Mouse (Mus musculus) cerebellum, postnatal 14 days (tissue): ENCODE data around the gene Jmjd1c.
"Not testable (repeated sequence)": the region's sequence is repeated elsewhere in the genome, so short reads cannot be mapped to it uniquely, and the experiment has no call there.

Experiments used
- DNase-seq, 2 experiments: peaks; one replicate each; pipeline ENCODE4 v3.0.0; 2021; ENCODE audit warnings: mixed read lengths in 2 of 2

Jmjd1c gene

DNA sequence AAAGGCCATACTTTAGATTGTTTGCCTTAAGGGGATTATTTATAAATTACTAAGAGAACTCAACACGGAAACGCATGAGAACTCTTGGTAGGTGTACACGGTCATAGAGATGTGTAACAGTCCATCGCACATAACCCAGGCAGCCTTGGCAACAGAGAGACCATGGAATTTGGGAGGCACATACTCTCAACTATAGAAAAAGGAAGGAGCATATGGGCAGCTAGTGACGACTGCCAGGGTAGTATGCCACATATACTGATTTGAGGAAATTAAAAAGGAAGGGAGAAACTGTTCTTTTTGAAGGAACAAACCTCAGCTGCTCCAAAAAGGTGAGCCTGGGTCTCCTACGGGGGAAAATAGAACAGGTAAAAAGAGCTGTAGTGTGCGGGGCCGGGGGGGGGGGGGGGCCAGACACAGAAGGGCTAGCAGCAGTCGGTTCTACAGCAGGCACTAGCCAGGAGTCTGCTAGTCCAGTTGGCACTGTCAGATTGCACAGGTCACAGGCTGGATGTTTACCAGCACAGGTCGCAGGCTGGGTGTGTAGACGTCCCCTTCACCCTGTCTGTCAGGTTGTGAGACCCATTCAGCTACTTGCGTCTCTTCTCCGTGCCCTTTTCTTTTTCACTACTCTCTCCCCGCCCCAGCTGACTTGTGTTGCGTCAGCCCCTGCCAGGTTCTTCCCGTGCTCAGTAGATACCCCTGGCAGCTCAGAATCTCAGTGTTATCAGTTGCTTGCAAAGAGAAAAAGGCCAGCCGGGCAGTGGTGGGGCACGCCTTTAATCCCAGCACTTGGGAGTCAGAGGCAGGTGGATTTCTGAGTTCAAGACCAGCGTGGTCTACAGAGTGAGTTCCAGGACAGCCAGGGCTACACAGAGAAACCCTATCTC lies 9.6 kb downstream of the Jmjd1c start:
- peak; percentile 72 to 77 for DNase-seq

DNA sequence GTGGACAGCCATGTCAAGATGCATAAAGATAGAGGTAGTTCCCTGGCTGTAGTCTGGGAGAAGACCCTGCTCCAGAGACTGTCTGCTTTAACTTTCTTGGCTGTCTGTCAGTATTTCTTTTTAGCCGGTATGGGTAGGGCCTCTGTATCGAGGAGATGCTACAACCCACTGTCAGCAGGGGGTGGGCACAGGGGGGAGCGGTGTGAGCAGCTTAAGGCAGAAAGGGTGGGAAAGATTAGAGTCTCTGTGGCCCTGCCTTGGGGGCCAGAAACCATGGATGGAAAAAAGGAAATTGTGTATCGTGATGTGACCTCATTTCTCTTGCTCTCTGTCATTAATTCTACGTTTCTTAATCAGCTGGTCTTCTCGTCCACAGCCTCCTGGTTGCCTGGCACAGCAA lies 10.5 kb downstream of the Jmjd1c start:
- no peak for DNase-seq

GRCm38 (mm10) chr10:67107017-67107761 lies 11.3 kb downstream of the Jmjd1c start:
- peak in 1 of 2 experiments; percentile 64 for DNase-seq

GRCm38 (mm10) chr10:67108096-67108495 lies 12.2 kb downstream of the Jmjd1c start:
- DNase-seq = no peak

GRCm38 (mm10) chr10:67109635-67110034 lies 13.7 kb downstream of the Jmjd1c start:
- no peak for DNase-seq

DNA sequence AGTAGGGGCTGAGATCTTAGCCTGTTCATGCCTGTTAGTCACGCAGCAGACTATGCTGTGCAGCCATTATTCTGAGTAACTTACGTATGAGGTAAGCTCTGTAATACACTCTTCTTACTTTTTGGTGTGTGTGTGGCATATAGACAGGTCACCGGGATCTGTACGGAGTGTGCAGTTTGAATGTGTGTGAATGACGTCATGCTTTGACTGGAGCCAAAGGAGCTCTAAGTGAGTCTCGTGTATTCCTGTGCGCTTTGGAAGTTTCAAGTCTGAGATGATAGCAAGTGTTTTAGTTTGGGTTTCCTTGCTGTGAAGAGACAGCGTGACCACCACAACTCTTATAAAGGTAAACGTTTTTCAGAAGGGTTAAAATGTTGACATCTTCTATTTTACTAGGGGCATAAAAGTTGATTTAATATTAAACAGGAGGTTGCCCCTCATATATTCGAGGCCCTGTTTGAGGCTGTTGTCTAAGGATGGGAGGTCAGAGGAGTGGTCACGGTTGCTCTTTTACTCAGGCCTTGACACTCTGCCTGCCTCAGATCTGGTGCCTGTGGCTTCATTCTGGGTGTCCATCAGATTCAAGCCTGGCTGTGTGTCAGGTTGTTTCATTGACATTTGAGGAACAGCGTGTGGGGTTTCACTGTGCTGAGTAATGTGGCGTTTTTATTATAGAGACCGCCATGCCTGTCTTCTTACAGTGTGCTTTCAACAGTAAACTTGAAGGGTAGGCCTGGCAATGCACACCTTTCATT lies 15.3 kb downstream of the Jmjd1c start:
- DNase-seq = no peak

DNA sequence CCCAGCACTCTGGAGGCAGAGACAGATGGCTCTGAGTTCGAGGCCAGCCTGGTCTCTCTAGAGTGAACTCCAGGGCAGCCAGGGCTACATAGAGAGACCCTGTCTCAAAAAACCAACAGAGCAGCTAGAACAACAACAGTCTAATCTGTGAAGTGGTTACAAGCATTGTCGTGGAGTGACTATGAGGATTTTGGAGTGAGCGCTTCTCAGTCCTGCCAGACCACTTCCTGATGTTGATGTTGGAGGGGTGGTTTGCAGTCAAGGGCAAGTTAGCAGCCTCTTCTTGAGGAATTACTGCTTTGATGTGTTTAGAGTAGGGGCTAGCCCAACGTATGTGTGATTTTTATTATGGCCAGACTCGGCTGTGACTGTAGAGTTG lies 15.9 kb downstream of the Jmjd1c start:
- no peak for DNase-seq

GRCm38 (mm10) chr10:67112967-67113366 lies 17.0 kb downstream of the Jmjd1c start:
- not testable (repeated sequence) for DNase-seq

- DNase-seq = no peak
Measured at GRCm38 (mm10) chr10:67113833-67114232, 17.9 kb downstream of the Jmjd1c start.

DNA sequence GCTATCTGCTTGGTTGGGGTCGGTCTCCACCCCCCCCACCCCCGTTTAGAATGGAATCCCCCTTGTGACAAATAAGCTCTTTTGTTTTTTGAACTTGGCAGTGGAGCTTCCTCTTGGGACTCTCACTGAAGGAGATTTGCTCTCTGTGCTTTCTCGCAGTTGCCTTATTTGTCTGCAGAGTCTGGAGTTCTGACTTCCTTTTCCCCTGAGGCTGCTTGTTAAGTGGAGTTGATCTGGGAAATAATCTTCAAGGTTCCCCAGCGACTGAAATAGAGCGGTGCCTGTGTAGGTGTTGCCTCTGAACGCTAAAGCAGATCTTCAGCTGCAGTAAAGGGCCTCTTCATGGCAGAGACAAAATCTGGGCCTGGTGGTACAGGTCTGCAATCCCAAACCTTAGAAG lies 19.2 kb downstream of the Jmjd1c start:
- DNase-seq = no peak

DNA sequence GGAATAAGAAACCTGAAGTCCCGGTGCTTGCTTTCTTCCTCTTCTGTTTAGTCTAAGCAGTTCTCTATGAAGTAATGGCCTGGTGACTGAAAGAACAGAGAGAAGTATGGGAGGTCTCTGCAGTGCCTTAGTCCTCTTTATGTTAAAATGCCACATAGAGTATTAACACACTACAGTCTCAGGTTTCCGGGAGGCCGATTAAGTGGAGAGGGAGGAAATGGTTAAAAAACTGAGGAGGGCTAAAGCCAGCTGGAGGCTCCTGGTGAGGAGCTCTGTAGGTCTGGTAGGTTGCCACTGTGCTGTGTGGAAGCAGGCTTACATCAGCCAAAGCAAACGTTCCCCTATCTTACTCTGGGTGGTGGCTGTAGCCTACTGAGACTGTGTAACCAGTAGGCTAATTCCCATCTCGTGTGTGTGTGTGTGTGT lies 19.8 kb downstream of the Jmjd1c start:
- peak in 1 of 2 experiments; percentile 42 for DNase-seq

DNA sequence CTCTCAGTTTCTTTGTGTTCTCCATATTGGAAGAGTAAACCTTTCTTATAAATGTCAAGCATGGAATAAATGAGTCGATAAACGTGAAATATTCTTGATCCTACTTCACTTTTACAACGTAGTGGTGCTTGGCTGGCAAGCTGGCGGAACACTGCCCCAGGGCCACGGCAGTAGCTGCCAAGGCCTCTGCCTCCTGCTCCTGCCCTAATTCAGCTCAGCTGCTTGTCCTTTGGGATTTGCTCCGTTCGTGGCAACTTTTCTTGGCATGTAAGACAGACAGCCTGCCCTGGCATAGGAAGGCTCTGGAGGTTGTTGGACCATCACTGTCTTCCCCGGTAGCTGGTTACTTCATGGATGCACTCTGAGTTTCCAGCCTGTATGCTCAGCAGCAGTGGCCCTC lies 20.3 kb downstream of the Jmjd1c start:
- peak; percentile 56 to 73 for DNase-seq

GRCm38 (mm10) chr10:67119291-67119690 lies 23.4 kb downstream of the Jmjd1c start:
- DNase-seq = no peak

- DNase-seq = no peak
Measured at GRCm38 (mm10) chr10:67120180-67120579, 24.3 kb downstream of the Jmjd1c start.

DNA sequence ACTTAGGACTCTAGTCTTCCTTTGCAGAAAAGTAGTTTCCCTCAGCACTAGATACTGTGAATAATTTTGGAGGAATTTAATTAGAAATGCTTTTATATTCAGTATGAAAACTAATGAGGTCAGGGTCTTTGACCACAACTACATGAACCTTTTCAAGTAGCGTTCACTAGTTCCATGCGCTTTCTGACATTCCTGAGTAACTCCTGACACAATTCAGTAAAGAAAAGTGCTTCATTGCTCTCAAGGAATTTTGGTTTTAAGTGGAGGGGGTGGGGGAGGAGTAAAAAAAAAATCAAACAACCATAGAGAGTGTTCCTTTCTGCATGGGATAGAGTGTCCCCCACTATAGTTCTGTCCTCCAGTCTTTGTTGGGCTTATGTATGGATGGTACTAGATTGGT lies 24.7 kb downstream of the Jmjd1c start:
- DNase-seq = no peak

DNA sequence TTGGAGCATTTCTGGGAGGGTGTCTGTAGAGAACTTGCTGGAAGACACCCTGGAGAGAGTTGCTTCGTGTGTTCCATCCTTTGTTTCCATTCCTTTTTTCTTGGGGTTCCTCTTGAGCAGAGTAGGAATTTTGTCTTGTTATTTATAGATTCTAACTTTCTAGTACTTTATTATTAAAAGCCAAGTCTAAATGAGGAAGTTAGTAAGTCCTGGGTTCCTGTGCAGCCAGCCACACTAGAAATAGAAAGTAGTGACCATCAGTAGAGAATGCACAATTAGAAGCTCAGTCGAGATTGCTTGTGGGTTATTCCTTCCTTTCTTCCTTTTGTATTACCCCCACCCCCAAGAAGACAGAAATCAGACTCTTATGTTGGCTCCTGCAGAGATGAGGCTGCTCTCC lies 27.8 kb downstream of the Jmjd1c start:
- DNase-seq = no peak

DNA sequence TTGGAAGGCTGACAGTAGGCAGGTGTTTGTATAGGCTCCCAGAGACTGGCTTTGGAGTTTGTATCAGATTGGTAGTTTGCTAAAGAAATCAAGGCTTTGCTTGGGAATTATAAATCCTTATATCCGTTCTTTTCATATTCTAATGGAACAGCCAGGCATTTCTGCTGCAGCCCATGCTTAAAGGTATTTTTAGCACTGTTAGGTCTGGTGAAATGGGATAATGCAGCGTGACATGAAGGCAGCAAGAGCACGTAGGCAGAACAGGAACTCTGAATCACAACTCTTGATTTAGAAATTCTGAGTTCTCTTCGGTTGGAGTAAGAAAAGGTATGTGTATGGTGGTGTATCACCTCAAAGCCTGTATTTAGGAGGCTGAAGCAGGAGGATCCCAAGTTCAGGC lies 28.2 kb downstream of the Jmjd1c start:
- DNase-seq = no peak

- no peak for DNase-seq
Measured at GRCm38 (mm10) chr10:67126061-67126858, 30.3 kb downstream of the Jmjd1c start.

DNA sequence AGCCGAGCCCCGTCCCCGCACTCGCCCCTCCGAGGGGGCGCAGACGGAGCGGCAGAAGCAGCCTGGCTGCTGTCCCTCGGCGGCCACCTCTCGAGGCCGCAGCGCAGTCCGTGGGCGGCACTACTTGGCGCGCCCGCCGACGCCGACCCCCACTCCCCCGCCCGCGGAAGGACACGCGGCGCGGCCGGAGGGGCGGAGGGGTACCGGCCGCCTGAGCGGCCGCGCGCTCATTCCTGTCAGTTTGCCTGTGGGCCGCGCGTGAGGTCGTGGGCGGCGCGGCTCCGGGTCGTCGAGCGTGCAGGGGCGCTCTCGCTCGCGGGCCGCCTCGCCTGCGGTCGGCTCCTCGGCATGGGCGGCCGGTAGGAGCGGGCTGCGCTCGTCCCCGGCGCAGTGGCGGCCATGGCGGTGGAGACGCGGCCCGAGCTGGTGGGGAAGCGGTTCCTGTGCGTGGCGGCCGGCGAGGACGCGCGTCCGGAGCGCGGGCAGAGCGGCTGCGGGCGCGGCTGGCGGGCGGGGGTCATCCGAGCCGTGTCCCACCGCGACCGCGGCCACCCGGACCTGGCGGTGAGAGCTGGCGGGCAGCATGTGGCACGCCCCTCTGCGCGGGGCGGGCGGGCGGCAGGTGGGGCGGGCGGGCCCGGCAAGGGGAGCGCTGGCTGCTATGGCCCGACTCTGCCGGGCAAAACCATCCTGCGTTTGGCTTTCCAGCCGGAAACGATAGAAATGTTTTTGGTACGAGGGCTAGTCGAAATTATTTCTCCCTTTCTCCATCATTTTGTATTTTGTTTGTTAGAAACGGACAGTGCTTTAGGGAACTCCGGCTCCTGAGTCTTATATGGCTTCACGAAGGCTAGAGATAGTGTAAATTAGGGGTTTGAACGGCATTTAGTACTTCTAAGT lies 31.2 kb downstream of the Jmjd1c start:
- peak; percentile 63 to 64 for DNase-seq

- DNase-seq = peak in 1 of 2 experiments; percentile 76
Measured at GRCm38 (mm10) chr10:67129531-67129930, 33.6 kb downstream of the Jmjd1c start.

DNA sequence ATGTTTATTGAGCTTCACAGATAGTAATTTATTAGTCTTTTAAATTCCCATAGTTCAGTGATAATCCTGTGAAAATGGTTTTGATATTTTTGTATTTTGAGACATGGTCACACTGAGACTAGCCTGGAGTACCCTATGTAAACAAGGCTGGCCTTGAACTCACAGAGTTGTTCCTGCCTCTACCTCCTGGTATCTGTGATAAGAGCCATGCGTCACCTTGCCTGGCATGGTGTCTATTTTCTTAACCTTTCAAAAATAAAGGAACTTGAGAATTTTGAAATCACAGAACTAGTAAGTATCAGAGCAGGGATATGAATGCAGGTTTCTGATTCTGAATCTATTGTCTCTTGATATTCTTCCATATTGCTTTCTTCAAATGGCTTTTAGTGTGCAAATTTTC lies 35.8 kb downstream of the Jmjd1c start:
- DNase-seq = no peak
